Mouse (Mus musculus): ENCODE measurements around the gene Knop1. TPM values are rescaled to one million over a fixed set of nuclear protein-coding genes. Genes with fewer than 3 reads are reported as not detected.

Knop1 gene
- polyA plus RNA-seq (2012; rRNA removed): 44.8 and 51.8 TPM in 2 replicates

DNA sequence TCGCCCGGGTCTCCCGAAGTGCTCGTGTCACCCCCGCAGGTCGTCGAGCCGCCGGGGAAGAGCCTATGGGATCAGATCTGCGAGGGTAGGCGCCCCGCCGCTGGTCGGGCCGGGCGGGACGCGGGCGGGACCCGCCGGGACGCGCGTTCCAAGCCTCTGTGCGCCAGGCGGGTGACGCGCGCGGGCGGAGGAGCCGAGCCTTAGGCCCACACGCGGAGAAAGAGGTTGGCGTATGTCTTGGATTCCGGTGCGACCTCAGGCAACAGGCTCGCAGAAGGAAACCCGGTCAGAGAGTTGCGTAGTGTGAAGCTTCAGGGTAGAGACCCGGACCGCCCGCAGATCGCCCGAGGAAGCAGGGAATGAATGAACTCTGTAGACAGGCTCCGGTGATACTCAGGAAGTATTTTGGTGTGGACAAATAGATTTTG, at the start of gene Knop1:
Knop1 (minus strand) TSS at position 378 of the 428 bp plus-strand sequence.

GRCm38 (mm10) chr7:118855171-118855876, 730 bp downstream of the Knop1 start, which contains the start of gene Iqck:
Gene Iqck (plus strand): TSS chr7:118855752.

Other genes with a start within 250 kb of the Knop1 start
- 74.3 and 76.0 TPM in 2 replicates for gene Gde1, start 150.5 kb downstream of the Knop1 start, polyA plus RNA-seq (2012; rRNA removed)
- gene Ccp110, start 143.7 kb downstream of the Knop1 start, polyA plus RNA-seq (2012; rRNA removed): 61.8 and 66.8 TPM in 2 replicates
- gene Vps35l, start 116.0 kb downstream of the Knop1 start, polyA plus RNA-seq (2012; rRNA removed): 47.0 and 52.1 TPM in 2 replicates
- gene Iqck, start 502 bp downstream of the Knop1 start, polyA plus RNA-seq (2012; rRNA removed): 3.1 and 3.2 TPM in 2 replicates
- 21.1 and 25.1 TPM in 2 replicates for gene Gprc5b, start 139.0 kb upstream of the Knop1 start, polyA plus RNA-seq (2012; rRNA removed)

Data from central nervous system, embryonic 11.5 days (tissue).